Mouse (Mus musculus): ENCODE measurements around the gene Wwox.

The Wwox gene

DNA sequence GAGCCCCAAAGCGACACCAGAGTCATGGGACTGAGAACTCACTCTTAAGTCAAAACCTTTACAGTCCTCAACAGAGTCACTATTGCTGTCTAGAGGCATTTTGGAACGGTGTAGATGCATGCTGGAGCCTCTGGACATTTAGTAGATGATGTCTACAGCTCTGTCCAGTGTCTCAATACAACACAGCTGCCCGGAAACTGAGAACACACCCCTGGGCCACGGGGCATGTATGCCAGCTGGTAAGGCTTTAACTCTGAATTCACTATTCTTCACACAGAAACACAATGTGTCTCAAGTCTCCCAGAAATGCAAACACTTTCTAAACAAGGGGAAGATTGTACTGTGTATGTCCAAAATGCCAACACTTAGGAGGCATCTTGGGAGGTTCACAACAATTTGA, 584.6 kb downstream of the Wwox start:
- DNase-seq (ENCODE audit: low spot score in 2 of 2): no peak

- no peak for DNase-seq (ENCODE audit: low spot score in 2 of 2)
These were observed 586.1 kb downstream of the Wwox start for GRCm38 (mm10) chr8:115025390-115026098.

DNA sequence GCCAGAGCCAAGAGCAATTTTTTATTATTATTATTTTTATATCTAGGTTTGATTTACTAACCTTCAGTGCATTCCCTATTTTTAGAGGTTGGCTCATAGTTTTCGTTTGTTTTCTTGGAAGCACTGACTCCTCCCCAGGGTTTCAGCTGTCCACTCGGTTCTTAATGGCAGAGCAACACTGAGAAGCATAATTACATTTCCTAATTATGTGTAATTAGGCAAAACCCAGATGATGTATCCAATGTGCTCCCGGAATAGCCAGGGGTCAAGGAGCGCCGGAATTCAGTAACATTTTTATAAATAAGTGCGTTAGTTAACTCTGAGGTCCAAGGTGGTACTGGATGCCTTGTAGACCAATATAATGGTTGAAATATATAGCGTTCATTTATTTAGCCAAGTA, 586.7 kb downstream of the Wwox start:
- no peak for DNase-seq (ENCODE audit: low spot score in 2 of 2)

GRCm38 (mm10) chr8:115033194-115033593, 593.7 kb downstream of the Wwox start:
- DNase-seq (ENCODE audit: low spot score in 2 of 2): no peak

- DNase-seq (ENCODE audit: low spot score in 2 of 2): no peak
These were observed 596.6 kb downstream of the Wwox start for GRCm38 (mm10) chr8:115036016-115036415.

GRCm38 (mm10) chr8:115038426-115038825, 599.0 kb downstream of the Wwox start:
- no peak for DNase-seq (ENCODE audit: low spot score in 2 of 2)

DNA sequence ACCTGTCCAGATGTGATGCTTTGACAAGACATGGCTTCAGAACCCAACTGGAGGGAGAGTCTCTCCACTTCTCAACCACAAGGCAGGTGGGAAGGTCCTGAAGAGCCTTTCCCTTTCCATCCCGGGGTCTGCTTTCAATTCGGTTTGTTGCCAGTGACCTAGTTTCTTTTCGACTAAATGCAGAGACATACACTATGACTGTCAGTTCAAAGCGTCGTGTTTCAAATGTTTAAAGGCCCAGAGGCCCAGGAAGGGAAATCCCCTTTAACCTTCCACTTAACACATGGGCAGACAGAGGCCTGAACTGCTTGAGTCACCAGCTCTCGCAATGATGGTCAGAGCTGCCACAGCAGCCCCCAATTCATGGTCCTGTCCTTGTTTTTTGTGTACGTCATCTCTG, 606.3 kb downstream of the Wwox start:
- no peak for DNase-seq (ENCODE audit: low spot score in 2 of 2)

DNA sequence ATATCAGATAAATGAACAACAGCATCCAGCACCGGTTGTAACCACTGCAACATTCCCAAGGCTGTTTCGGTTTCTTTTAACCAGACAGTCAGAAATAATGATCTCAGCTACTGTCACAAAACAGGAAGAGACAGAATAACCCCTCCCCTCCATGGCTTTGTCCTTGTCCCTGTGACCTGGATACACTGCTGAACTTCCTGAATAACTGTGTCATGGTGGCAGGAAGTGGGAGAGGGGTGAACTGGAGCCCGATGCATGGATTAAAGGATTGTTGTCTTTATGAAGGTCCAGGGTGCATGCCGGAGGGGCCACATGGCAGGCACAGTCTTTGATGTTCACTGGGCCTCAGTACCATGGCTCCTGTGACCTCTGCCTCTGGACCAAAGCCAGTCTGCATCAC, 607.0 kb downstream of the Wwox start:
- DNase-seq (ENCODE audit: low spot score in 2 of 2): no peak

DNA sequence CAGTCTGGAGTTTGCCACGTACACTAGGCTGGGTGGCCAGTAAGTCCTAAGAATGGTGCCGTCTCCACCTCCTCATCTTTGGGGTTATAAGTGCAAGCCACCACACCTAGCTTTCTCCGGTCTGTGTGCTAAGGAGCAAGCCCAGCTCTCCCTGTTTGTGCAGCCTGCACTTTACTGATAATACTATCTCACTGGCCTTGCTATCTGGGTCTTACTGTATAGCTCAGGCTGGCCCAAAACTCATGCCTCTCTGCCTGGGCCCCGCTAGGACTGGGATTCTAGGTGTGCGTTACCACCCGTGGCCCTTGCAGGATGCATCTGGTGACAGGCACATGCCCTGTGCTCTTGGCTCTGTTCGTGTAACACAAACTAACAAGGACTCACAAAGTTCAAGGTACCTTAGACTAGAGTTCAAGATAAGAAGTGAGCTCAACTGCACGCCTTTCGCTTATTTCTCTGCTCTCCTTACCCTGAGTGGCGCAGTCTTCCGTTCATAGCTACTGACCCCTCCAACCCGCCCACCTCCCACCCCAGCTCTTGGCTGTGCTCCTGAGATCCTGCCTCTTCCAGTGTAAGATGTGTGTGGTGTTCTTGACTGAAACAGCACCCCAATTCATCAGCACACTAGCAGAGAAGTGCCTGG, 618.9 kb downstream of the Wwox start:
- no peak for DNase-seq (ENCODE audit: low spot score in 2 of 2)

GRCm38 (mm10) chr8:115063623-115064022, 624.2 kb downstream of the Wwox start:
- DNase-seq (ENCODE audit: low spot score in 2 of 2): no peak

- no peak for DNase-seq (ENCODE audit: low spot score in 2 of 2)
These were observed 625.2 kb downstream of the Wwox start for GRCm38 (mm10) chr8:115064691-115065090.

DNA sequence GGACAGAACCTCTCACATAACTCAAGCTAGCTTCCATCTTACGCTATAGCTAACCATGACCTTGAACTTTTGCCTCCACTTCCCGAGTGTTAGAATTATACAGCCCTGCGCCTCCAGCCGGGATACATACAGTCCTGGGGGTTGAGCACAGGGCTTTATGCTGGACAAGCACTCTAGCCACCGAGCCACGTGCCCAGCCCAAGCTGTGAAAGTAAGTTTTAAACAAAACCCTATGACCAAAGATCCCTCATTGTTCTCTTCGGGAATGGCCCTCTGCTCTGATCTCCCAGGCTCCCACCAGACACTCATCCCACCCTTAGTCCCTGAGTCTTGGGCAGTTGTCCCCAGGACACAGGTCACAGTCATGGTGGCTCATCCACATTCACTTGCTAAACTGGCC, 625.9 kb downstream of the Wwox start:
- no peak for DNase-seq (ENCODE audit: low spot score in 2 of 2)

GRCm38 (mm10) chr8:115066550-115067058, 627.1 kb downstream of the Wwox start:
- DNase-seq (ENCODE audit: low spot score in 2 of 2): no peak

DNA sequence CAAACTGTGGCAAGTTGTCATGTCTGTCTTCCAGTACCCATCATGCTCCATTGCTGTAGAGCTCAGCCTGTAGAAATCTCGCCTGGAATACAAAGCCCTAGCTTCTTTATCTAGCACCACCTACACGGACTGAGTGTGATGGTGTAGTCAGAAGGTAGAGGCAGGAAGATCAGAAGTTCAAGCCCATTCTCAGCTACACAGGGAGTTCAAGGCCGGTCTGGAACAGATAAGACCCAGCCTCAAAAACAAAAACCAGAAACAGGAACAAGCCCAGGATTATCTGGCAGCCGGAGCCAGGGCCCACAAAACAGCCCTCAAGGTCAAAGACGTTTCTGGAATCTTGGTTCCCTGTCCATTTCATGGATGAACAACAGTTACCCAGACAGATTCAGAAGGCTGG, 629.3 kb downstream of the Wwox start:
- DNase-seq (ENCODE audit: low spot score in 2 of 2): no peak

GRCm38 (mm10) chr8:115070225-115070624, 630.8 kb downstream of the Wwox start:
- no peak for DNase-seq (ENCODE audit: low spot score in 2 of 2)

GRCm38 (mm10) chr8:115071231-115071630, 631.8 kb downstream of the Wwox start:
- no peak for DNase-seq (ENCODE audit: low spot score in 2 of 2)

GRCm38 (mm10) chr8:115078296-115078695, 638.8 kb downstream of the Wwox start:
- no peak for DNase-seq (ENCODE audit: low spot score in 2 of 2)

- DNase-seq (ENCODE audit: low spot score in 2 of 2): no peak
These were observed 642.1 kb downstream of the Wwox start for GRCm38 (mm10) chr8:115081302-115082207.

DNA sequence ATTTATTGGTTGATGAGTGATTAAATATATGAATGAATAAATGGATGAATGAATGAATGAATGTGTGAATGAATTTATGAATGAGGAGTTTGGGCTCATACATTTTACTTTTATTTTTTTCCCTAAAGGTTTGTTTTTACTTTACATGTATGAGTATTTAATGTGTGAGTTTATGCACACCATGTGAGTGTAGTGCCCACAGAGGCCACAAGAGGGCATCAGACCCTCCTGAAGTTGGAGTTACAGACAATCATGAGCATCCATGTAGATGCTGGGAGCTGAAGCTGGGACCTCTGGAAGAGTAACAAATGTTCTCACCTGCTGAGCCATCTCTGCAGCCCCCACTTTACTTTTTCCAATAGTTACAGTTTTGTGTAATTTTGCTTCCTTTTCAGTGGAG, 648.7 kb downstream of the Wwox start:
- no peak for DNase-seq (ENCODE audit: low spot score in 2 of 2)

DNA sequence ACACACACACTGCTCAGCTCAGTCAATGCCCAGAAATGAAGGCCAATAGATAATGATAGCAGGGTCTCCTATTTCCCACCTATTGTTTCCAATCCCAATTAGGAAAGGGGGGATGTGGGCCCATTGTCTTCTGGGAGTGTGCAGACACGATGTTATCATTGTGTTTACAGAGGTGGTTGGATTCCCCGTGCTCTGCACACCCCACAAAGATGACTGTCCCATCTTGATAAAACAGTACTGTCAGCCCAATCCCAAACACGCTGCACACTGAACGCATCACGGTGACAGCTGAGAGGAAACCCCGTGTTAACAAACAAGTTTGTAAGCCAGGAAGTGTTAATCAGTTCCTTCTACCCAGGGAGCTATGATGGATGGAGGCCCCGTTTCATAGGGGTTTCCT, 650.3 kb downstream of the Wwox start:
- no peak for DNase-seq (ENCODE audit: low spot score in 2 of 2)

DNA sequence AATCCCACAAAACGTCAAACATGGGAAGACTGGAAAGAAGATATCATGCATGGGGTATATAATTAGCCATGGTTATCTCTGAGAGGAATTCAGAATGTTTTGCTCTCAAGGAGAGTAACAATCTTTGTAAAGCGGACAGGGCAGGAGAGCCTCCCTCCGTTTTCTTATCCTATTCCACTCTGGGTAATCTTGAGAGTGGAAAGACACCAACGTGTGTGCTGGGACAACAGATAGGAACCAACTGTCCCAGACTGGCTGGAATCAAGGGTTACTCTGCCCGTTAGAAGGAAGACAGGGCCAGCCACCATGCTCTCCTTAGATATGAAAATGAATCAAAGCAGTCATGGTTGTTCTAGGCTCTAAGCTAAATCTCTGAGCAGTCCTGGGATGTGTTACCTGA, 650.7 kb downstream of the Wwox start:
- no peak for DNase-seq (ENCODE audit: low spot score in 2 of 2)

DNA sequence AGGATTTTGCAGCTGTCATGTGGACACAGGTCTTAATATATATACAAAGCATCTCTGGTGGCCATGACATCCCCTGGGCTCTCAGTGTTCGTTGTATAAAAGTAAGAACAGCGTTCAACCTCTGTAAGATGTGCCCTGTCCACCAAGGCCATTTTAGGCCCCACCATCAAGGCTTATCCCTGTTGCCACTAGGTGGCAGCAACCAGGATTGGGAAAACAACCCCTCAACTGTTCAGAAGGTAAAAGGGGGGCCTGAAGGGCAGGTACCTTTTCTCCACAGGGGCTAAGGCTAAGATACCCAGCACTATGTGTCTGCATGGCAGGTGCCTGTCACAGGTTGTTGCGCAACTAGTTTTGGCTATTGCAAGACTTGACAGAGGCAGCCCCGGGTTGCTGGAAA, 656.1 kb downstream of the Wwox start:
- DNase-seq (ENCODE audit: low spot score in 2 of 2): peak; percentile 5 to 10
